Mouse (Mus musculus): ENCODE data around the gene Hfe2. TPM values are rescaled to one million over a fixed set of nuclear protein-coding genes. Genes with fewer than 3 reads are reported as not detected.

Gene Hfe2
- total and polyA plus RNA-seq, 3 experiments, result 199 to 295 (median 289) TPM

- H3K27me3 ChIP-seq (ENCODE audit: control insufficient read depth, insufficient read depth, low read length), result no peaks in the 10 kb centered on the region
- peak; percentile 53 to 70 for DNase-seq
- H3K4me1 ChIP-seq (ENCODE audit: control insufficient read depth, insufficient read depth, low read length), result peaks cover 57% of the 10 kb centered on the region
Observed at GRCm38 (mm10) chr3:96573611-96574511, 48.9 kb downstream of the Hfe2 start.

GRCm38 (mm10) chr3:96575272-96575984 lies 50.5 kb downstream of the Hfe2 start:
- DNase-seq, result peak; percentile 82 to 89
- WGBS, result 36% methylated on average over 8 of the region's 8 CpGs

More at GRCm38 (mm10) chr3:96573611-96574511, 48.9 kb downstream of the Hfe2 start:
- intact Hi-C loops (cut with DNase I), result no loop called here
- Histone ChIP-seq H3K27ac (peak overlapping the region; percentile 100), H3K36me3 (ENCODE audit: control insufficient read depth, insufficient read depth, low read length) (no peaks in the 10 kb centered on the region; the same call in none of the 2 replicates), H3K9ac (ENCODE audit: low read depth, low read length) (peak overlapping the region; percentile 6), H3K4me3 (no peak overlapping the region), H3K79me2 (replicated peaks; ENCODE audit: control insufficient read depth, insufficient read depth, low read length) (no peaks in the 10 kb centered on the region)
- TF ChIP-seq POLR2A (IDR thresholded peaks at IDR 0.05; ENCODE audit: insufficient read depth, low read depth, low read length) (0 out of 2 replicates have a peak, but pooled peaks have one; percentile 19), EP300 (IDR thresholded peaks at IDR 0.05; ENCODE audit: insufficient read depth, low read depth, low read length) (no peak; the same call in 1 of the 2 replicates), CTCF (IDR thresholded peaks at IDR 0.05) (no peak)
- WGBS, result 23% methylated on average over 19 of the region's 19 CpGs

GRCm38 (mm10) chr3:96576005-96576658 lies 51.2 kb downstream of the Hfe2 start:
- peak; percentile 77 to 90 for DNase-seq
- intact Hi-C loops (cut with DNase I), result loop anchor here (1.0 kb wide), 1 partner anchor 19 kb away; the partner anchor contains the start of gene Txnip
- Histone ChIP-seq H3K9ac (ENCODE audit: low read depth, low read length) (peak overlapping the region; percentile 69), H3K79me2 (replicated peaks; ENCODE audit: control insufficient read depth, insufficient read depth, low read length) (no peaks in the 10 kb centered on the region), H3K27ac (peak overlapping the region; percentile 100), H3K27me3 (ENCODE audit: control insufficient read depth, insufficient read depth, low read length) (no peaks in the 10 kb centered on the region), H3K36me3 (ENCODE audit: control insufficient read depth, insufficient read depth, low read length) (no peaks in the 10 kb centered on the region; the same call in none of the 2 replicates), H3K4me3 (peak overlapping the region; percentile 42), H3K4me1 (ENCODE audit: control insufficient read depth, insufficient read depth, low read length) (peaks cover 49% of the 10 kb centered on the region)
- TF ChIP-seq EP300 (IDR thresholded peaks at IDR 0.05; ENCODE audit: insufficient read depth, low read depth, low read length) (peak; percentile 93), CTCF (IDR thresholded peaks at IDR 0.05) (no peak)
- WGBS, result 6% methylated on average over 14 of the region's 14 CpGs

More at GRCm38 (mm10) chr3:96575272-96575984, 50.5 kb downstream of the Hfe2 start:
- H3K4me3 ChIP-seq, result peak overlapping the region; percentile 42; the same call in 1 of the 2 replicates
- H3K79me2 ChIP-seq (replicated peaks; ENCODE audit: control insufficient read depth, insufficient read depth, low read length), result no peaks in the 10 kb centered on the region
- no peaks in the 10 kb centered on the region; the same call in none of the 2 replicates for H3K36me3 ChIP-seq (ENCODE audit: control insufficient read depth, insufficient read depth, low read length)
- peak overlapping the region; percentile 100 for H3K27ac ChIP-seq
- TF ChIP-seq CTCF (IDR thresholded peaks at IDR 0.05) (no peak), POLR2A (IDR thresholded peaks at IDR 0.05; ENCODE audit: insufficient read depth, low read depth, low read length) (peak; percentile 58), EP300 (IDR thresholded peaks at IDR 0.05; ENCODE audit: insufficient read depth, low read depth, low read length) (peak; percentile 100)
- peaks cover 55% of the 10 kb centered on the region for H3K4me1 ChIP-seq (ENCODE audit: control insufficient read depth, insufficient read depth, low read length)
- intact Hi-C loops (cut with DNase I), result no loop called here
- no peaks in the 10 kb centered on the region for H3K27me3 ChIP-seq (ENCODE audit: control insufficient read depth, insufficient read depth, low read length)
- H3K9ac ChIP-seq (ENCODE audit: low read depth, low read length), result peak overlapping the region; percentile 54

GRCm38 (mm10) chr3:96576690-96577541 lies 51.9 kb downstream of the Hfe2 start, which contains the start of gene Gm16253:
Gm16253 (plus strand) TSS chr3:96576984.
- peak; percentile 92 to 95 for DNase-seq
- Histone ChIP-seq H3K4me3 (peak within 1 kb of the TSS; percentile 42), H3K27me3 (ENCODE audit: control insufficient read depth, insufficient read depth, low read length) (no peaks in the 10 kb centered on the region), H3K36me3 (ENCODE audit: control insufficient read depth, insufficient read depth, low read length) (no peaks in the 10 kb centered on the region; the same call in none of the 2 replicates), H3K79me2 (replicated peaks; ENCODE audit: control insufficient read depth, insufficient read depth, low read length) (no peaks in the 10 kb centered on the region), H3K27ac (peak within 1 kb of the TSS; percentile 100), H3K4me1 (ENCODE audit: control insufficient read depth, insufficient read depth, low read length) (peaks cover 44% of the 10 kb centered on the region), H3K9ac (ENCODE audit: low read depth, low read length) (peak within 1 kb of the TSS; percentile 84)
- WGBS, result 3% methylated on average over 17 of the region's 17 CpGs
- intact Hi-C loops (cut with DNase I), result loop anchor here (1.0 kb wide), 1 partner anchor 20 kb away; the partner anchor contains the start of gene Txnip
- TF ChIP-seq POLR2A (IDR thresholded peaks at IDR 0.05; ENCODE audit: insufficient read depth, low read depth, low read length), result peak; percentile 72
- TF ChIP-seq EP300 (IDR thresholded peaks at IDR 0.05; ENCODE audit: insufficient read depth, low read depth, low read length), result peak; percentile 92; the same call in 1 of the 2 replicates
- TF ChIP-seq CTCF (IDR thresholded peaks at IDR 0.05), result peak; percentile 46
